Comparison of ENCODE assay signal across 9 mouse cellular contexts in genomic region chr15:16728470-16729011, GRCm38 (mm10). TPM values are rescaled to one million over a fixed set of nuclear protein-coding genes. Genes with fewer than 3 reads are reported as not detected.
A peak's percentile ranks its signal among the peaks of the same experiment; 100 is the strongest.
DNase-seq lines count a peak whose midpoint lies in the region; ATAC-seq lines count a peak whose summit lies in the region.
"Had no signal": no experiment of that assay in that cellular context is flagged by ENCODE, and none has a peak within 500 bp of the region (broad histone marks: within the 10 kb centered on the region; RNA-seq: fewer than 3 reads in every experiment).

Gene Cdh9, plus strand, starts transcription at chr15:16728756.

- 12% methylated on average over 14 of the region's 14 CpGs for WGBS in heart, embryonic 12.5 days
- 3% methylated on average over 14 of the region's 14 CpGs for WGBS in midbrain, embryonic 12.5 days

- H3K4me3 ChIP-seq in heart, embryonic 12.5 days: peak within 1 kb of the TSS; percentile 40
- peak within 1 kb of the TSS; percentile 39 for H3K4me3 ChIP-seq in midbrain, embryonic 12.5 days

- H3K36me3 ChIP-seq in heart, embryonic 12.5 days: no peaks in the 10 kb centered on the region
- no peaks in the 10 kb centered on the region for H3K36me3 ChIP-seq in midbrain, embryonic 12.5 days

- H3K4me1 ChIP-seq in heart, embryonic 12.5 days (replicated peaks): no peaks in the 10 kb centered on the region
- no peaks in the 10 kb centered on the region for H3K4me1 ChIP-seq in midbrain, embryonic 12.5 days

- ATAC-seq in heart, embryonic 12.5 days (ENCODE audit: insufficient number of reproducible peaks, low FRiP score): no peak
- ATAC-seq in frontal cortex, adult (ENCODE audit: low TSS enrichment): peak; percentile 95
- peak; percentile 73 for ATAC-seq in midbrain, embryonic 12.5 days (ENCODE audit: low FRiP score, low read depth)

- no peaks in the 10 kb centered on the region for H3K27me3 ChIP-seq in heart, embryonic 12.5 days (replicated peaks)
- no peaks in the 10 kb centered on the region for H3K27me3 ChIP-seq in midbrain, embryonic 12.5 days

- intact Hi-C loops in heart, postnatal 36 days (cut with DNase I): no loop called here
- intact Hi-C loops in gastrocnemius, postnatal 36 days (cut with DNase I): no loop called here

- H3K9me3 ChIP-seq in heart, embryonic 12.5 days (replicated peaks): no peaks in the 10 kb centered on the region
- H3K9me3 ChIP-seq in midbrain, embryonic 12.5 days: no peaks in the 10 kb centered on the region

- H3K4me2 ChIP-seq in heart, embryonic 12.5 days: peak within 1 kb of the TSS; percentile 77
- H3K4me2 ChIP-seq in midbrain, embryonic 12.5 days (replicated peaks): peak within 1 kb of the TSS; percentile 56

- H3K9ac ChIP-seq in heart, embryonic 12.5 days: peak within 1 kb of the TSS; percentile 50; the same call in 1 of the 2 replicates
- no peak within 1 kb of the TSS; the same call in 1 of the 2 replicates for H3K9ac ChIP-seq in midbrain, embryonic 12.5 days (replicated peaks)

- DNase-seq in heart, postnatal 36 days: no peak
- peak; percentile 61 for DNase-seq in adrenal gland, postnatal 14 days
- peak; percentile 33 to 47 for DNase-seq in layer of hippocampus, postnatal 10 days (ENCODE audit: low spot score in 2 of 2)
- DNase-seq in gastrocnemius, postnatal 36 days: no peak
- no peak for DNase-seq in yolk sac, embryonic 10.5 days (ENCODE audit: low spot score)

- H3K27ac ChIP-seq in heart, embryonic 12.5 days (ENCODE audit: poor library complexity, severe bottlenecking): no peak within 1 kb of the TSS
- no peak within 1 kb of the TSS for H3K27ac ChIP-seq in midbrain, embryonic 12.5 days (replicated peaks)
- H3K27ac ChIP-seq: macrophage had no signal

RNA-seq across cellular contexts. Expression of gene Cdh9, which starts in this region (rescaled TPM):
- 0.08 TPM in 1 of 2 replicates, not detected in the other for polyA plus RNA-seq in heart, embryonic 12.5 days (2016; fragmentation: Nextera tagmentation; extraction: Ambion mirVana)
- not detected for total RNA-seq in heart, postnatal 36 days (2021)
- total RNA-seq in adrenal gland, postnatal 14 days (2021): 0.83 and 1.1 TPM in 2 replicates
- total RNA-seq in layer of hippocampus, postnatal 10 days (2021): 10 to 100 TPM; 28.5 to 35.0 TPM
- polyA plus RNA-seq in midbrain, embryonic 12.5 days (2016; fragmentation: Nextera tagmentation; extraction: Ambion mirVana): 0.65 and 1.1 TPM in 2 replicates
- not detected for total RNA-seq in gastrocnemius, postnatal 36 days (2021)

Comparison
In these comparisons a context has a peak if more than half of its experiments do, and no peak if none do; other contexts are left out.
1. RNA of gene Cdh9 (total RNA-seq): 28.5 to 35.0 TPM in layer of hippocampus, postnatal 10 days; 0.83 to 1.1 TPM in adrenal gland, postnatal 14 days, not detected in gastrocnemius, postnatal 36 days and not detected in heart, postnatal 36 days; every median in the first group is over 10 times any median in the second.
2. DNase-seq: peak in adrenal gland, postnatal 14 days (single experiment) and layer of hippocampus, postnatal 10 days (2 of 2); none in heart, postnatal 36 days (0 of 2), gastrocnemius, postnatal 36 days (0 of 2) and yolk sac, embryonic 10.5 days (single experiment).